Mouse (Mus musculus) heart, adult 2 months (tissue): ENCODE measurements around the gene Kif13a. TPM values are rescaled to one million over a fixed set of nuclear protein-coding genes. Genes with fewer than 3 reads are reported as not detected.

Experiments
- DNase-seq, 2 experiments: peaks; one replicate each; pipeline ENCODE4 v3.0.0; 2021
- H3K27ac ChIP-seq: fragments of 200-600 bp; 2 replicates; pipeline ENCODE4 v1.8.1; 2022
- H3K27me3 ChIP-seq: fragments of 200-500 bp; 2 replicates; pipeline ENCODE4 v1.6.1; 2012; ENCODE audit warnings: mild to moderate bottlenecking, low read length, inconsistent platforms, mixed read lengths; ENCODE audit not compliant: control insufficient read depth, insufficient read depth
- H3K36me3 ChIP-seq: fragments of 200-500 bp; 2 replicates; pipeline ENCODE4 v1.6.1; 2012; ENCODE audit warnings: low read length, inconsistent platforms; ENCODE audit not compliant: control insufficient read depth, insufficient read depth
- H3K4me1 ChIP-seq: fragments of 200-500 bp; 2 replicates; pipeline ENCODE4 v1.6.1; 2011; ENCODE audit warnings: low read length; ENCODE audit not compliant: control insufficient read depth, insufficient read depth
- H3K4me3 ChIP-seq: fragments of 200-600 bp; 2 replicates; pipeline ENCODE4 v1.8.1; 2022
- H3K79me2 ChIP-seq: fragments of 200-500 bp; replicated peaks from 2 replicates; pipeline ENCODE4 v1.6.1; 2012; ENCODE audit warnings: mild to moderate bottlenecking, inconsistent platforms, low read length, moderate library complexity, mixed read lengths; ENCODE audit not compliant: control insufficient read depth, insufficient read depth
- H3K9ac ChIP-seq: fragments of 200-500 bp; 2 replicates; pipeline ENCODE4 v1.6.1; 2012; ENCODE audit warnings: low read depth, mild to moderate bottlenecking, control low read depth, inconsistent platforms, low read length, mixed read lengths
- CTCF ChIP-seq: fragments of 200-600 bp; IDR thresholded peaks from 2 replicates; pipeline ENCODE4 v1.8.1; 2022; ENCODE audit warnings: antibody characterized with exemption, mild to moderate bottlenecking, moderate library complexity
- EP300 ChIP-seq: fragments of 200-500 bp; IDR thresholded peaks from 2 replicates; pipeline ENCODE4 v1.6.1; 2011; ENCODE audit warnings: low read depth, low read length, control low read depth; ENCODE audit not compliant: insufficient read depth
- POLR2A ChIP-seq: fragments of 200-500 bp; IDR thresholded peaks from 2 replicates; pipeline ENCODE4 v1.6.1; 2011; ENCODE audit warnings: mild to moderate bottlenecking, low read depth, low read length, control low read depth; ENCODE audit not compliant: insufficient read depth
- WGBS: fragments of 180-500 bp; shearing (Covaris S2); methylation state at CpG from one replicate; pipeline ENCODE4 v1.1.7; 2018; 5-methylcytosine and 5-hydroxymethylcytosine counted together
- intact Hi-C: fragments of 180-260 bp; cut with DNase I; formaldehyde crosslinking; loops from one replicate; pipeline ENCODE4 v1.15.1; 2025
- polyA plus RNA-seq: library from polyadenylated mRNA; depleted of rRNA; stranded (reverse); fragments of >200 nt; gene quantifications from 2 replicates; pipeline ENCODE4 v1.2.3, GENCODE M21; 2012
- total RNA-seq, 2 experiments: library from RNA; stranded (reverse); gene quantifications; 2 replicates each; pipeline ENCODE4 v1.2.3; 2021

Kif13a gene
- total and polyA plus RNA-seq, 3 experiments: 49.8 to 113 (median 108) TPM

GRCm38 (mm10) chr13:46907861-46908260 lies 21.8 kb downstream of the Kif13a start:
- H3K27me3 ChIP-seq: no peaks in the 10 kb centered on the region
- peaks cover 21% of the 10 kb centered on the region for H3K4me1 ChIP-seq
- peaks cover 2% of the 10 kb centered on the region; the same call in 1 of the 2 replicates for H3K79me2 ChIP-seq
- H3K36me3 ChIP-seq: peaks cover 2% of the 10 kb centered on the region; the same call in 1 of the 2 replicates
- TF ChIP-seq EP300 (no peak), POLR2A (no peak), CTCF (no peak)
- no peak overlapping the region for H3K9ac ChIP-seq
- no peak overlapping the region for H3K4me3 ChIP-seq
- intact Hi-C loops: no loop called here
- WGBS: 28% methylated on average over 10 of the region's 10 CpGs
- H3K27ac ChIP-seq: peak overlapping the region; percentile 42
- peak in 1 of 2 experiments; percentile 40 for DNase-seq

- no peak for DNase-seq
- peaks cover 2% of the 10 kb centered on the region; the same call in 1 of the 2 replicates for H3K79me2 ChIP-seq
- H3K36me3 ChIP-seq: peaks cover 2% of the 10 kb centered on the region; the same call in 1 of the 2 replicates
- intact Hi-C loops: no loop called here
- 74% methylated on average over 4 of the region's 4 CpGs for WGBS
- TF ChIP-seq EP300: no peak
- TF ChIP-seq CTCF: no peak
- TF ChIP-seq POLR2A: no peak
- no peak overlapping the region for H3K4me3 ChIP-seq
- H3K9ac ChIP-seq: no peak overlapping the region
- no peaks in the 10 kb centered on the region for H3K27me3 ChIP-seq
- peaks cover 18% of the 10 kb centered on the region for H3K4me1 ChIP-seq
- peak overlapping the region; percentile 42 for H3K27ac ChIP-seq
Measured at GRCm38 (mm10) chr13:46907115-46907514, 22.6 kb downstream of the Kif13a start.

GRCm38 (mm10) chr13:46905971-46906370 lies 23.7 kb downstream of the Kif13a start:
- no peak for DNase-seq
- Histone ChIP-seq H3K4me1 (peaks cover 16% of the 10 kb centered on the region), H3K4me3 (no peak overlapping the region), H3K36me3 (peaks cover 2% of the 10 kb centered on the region; the same call in 1 of the 2 replicates), H3K27me3 (no peaks in the 10 kb centered on the region), H3K27ac (no peak overlapping the region), H3K79me2 (peaks cover 2% of the 10 kb centered on the region; the same call in 1 of the 2 replicates), H3K9ac (no peak overlapping the region)
- intact Hi-C loops: no loop called here
- 76% methylated on average over 5 of the region's 5 CpGs for WGBS
- TF ChIP-seq POLR2A (no peak), CTCF (no peak), EP300 (no peak)

GRCm38 (mm10) chr13:46904982-46905621 lies 24.6 kb downstream of the Kif13a start:
- Histone ChIP-seq H3K9ac (no peak overlapping the region), H3K36me3 (peaks cover 2% of the 10 kb centered on the region; the same call in 1 of the 2 replicates), H3K27ac (no peak overlapping the region), H3K4me1 (peaks cover 14% of the 10 kb centered on the region), H3K4me3 (no peak overlapping the region), H3K79me2 (peaks cover 2% of the 10 kb centered on the region), H3K27me3 (no peaks in the 10 kb centered on the region)
- WGBS: 80% methylated on average over 14 of the region's 14 CpGs
- intact Hi-C loops: no loop called here
- no peak for TF ChIP-seq POLR2A
- TF ChIP-seq EP300: no peak
- no peak for TF ChIP-seq CTCF
- DNase-seq: no peak

- no peak overlapping the region for H3K27ac ChIP-seq
- WGBS: 85% methylated on average over 7 of the region's 7 CpGs
- peaks cover 11% of the 10 kb centered on the region for H3K4me1 ChIP-seq
- no peak for DNase-seq
- H3K36me3 ChIP-seq: peaks cover 5% of the 10 kb centered on the region
- intact Hi-C loops: no loop called here
- no peak overlapping the region for H3K4me3 ChIP-seq
- no peaks in the 10 kb centered on the region for H3K27me3 ChIP-seq
- H3K9ac ChIP-seq: no peak overlapping the region
- TF ChIP-seq EP300: no peak
- TF ChIP-seq CTCF: peak; percentile 23
- H3K79me2 ChIP-seq: peaks cover 2% of the 10 kb centered on the region
Measured at GRCm38 (mm10) chr13:46902568-46903255, 27.0 kb downstream of the Kif13a start.
